Mouse (Mus musculus): ENCODE data around the gene Tmem121b.
A peak's percentile ranks its signal among the peaks of the same experiment; 100 is the strongest.

Gene Tmem121b

GRCm38 (mm10) chr6:120463884-120464283, 29.7 kb downstream of the Tmem121b start:
- DNase-seq: no peak

GRCm38 (mm10) chr6:120463086-120463871, 30.3 kb downstream of the Tmem121b start, which contains the start of gene Il17ra:
TSS of gene Il17ra (plus strand) at chr6:120463247.
- DNase-seq: peak; percentile 55 to 64

GRCm38 (mm10) chr6:120462251-120462650, 31.4 kb downstream of the Tmem121b start:
- no peak for DNase-seq

GRCm38 (mm10) chr6:120461217-120461616, 32.4 kb downstream of the Tmem121b start:
- DNase-seq: no peak

- DNase-seq: no peak
Measured at GRCm38 (mm10) chr6:120457751-120458150, 35.9 kb downstream of the Tmem121b start.

GRCm38 (mm10) chr6:120457074-120457473, 36.5 kb downstream of the Tmem121b start:
- DNase-seq: no peak

- DNase-seq: no peak
Measured at GRCm38 (mm10) chr6:120454627-120455077, 39.0 kb downstream of the Tmem121b start.

- DNase-seq: no peak
Measured at GRCm38 (mm10) chr6:120453556-120453955, 40.1 kb downstream of the Tmem121b start.

GRCm38 (mm10) chr6:120453103-120453445, 40.5 kb downstream of the Tmem121b start:
- no peak for DNase-seq

GRCm38 (mm10) chr6:120452384-120453102, 41.1 kb downstream of the Tmem121b start:
- DNase-seq: no peak

- no peak for DNase-seq
Measured at GRCm38 (mm10) chr6:120450208-120450607, 43.4 kb downstream of the Tmem121b start.

- no peak for DNase-seq
Measured at GRCm38 (mm10) chr6:120443363-120444355, 49.9 kb downstream of the Tmem121b start.

- DNase-seq: no peak
Measured at GRCm38 (mm10) chr6:120442171-120442749, 51.3 kb downstream of the Tmem121b start.

All from cerebellum, postnatal 14 days (tissue).